In the genomic region with DNA sequence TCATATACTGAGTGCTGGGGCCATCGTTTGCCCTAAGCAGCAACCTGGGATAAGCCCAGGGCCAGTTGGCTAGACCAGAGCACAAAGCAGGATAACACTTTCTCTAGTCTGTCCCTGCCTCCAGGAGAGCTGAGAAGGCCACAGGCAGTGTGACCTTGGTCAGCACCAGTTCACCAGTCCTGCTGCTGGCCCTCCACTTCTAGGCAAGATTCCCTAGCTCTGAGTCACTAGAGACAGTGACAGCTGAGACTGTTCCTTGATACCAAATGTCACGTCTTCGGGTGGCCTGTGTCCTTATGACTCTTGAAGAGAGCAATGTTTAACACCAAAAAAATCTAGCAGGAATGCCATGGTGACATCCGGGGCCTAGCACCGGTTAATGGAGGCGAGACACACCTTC, we compare ENCODE assay signal across 23 mouse cellular contexts. TPM values are rescaled to one million over a fixed set of nuclear protein-coding genes. Genes with fewer than 3 reads are reported as not detected.
DNase-seq lines count a peak whose midpoint lies in the region; ATAC-seq and TF ChIP-seq lines count a peak whose summit lies in the region.
"Had no signal": no experiment of that assay in that cellular context is flagged by ENCODE, and none has a peak within 500 bp of the region (broad histone marks: within the 10 kb centered on the region; RNA-seq: fewer than 3 reads in every experiment).

No protein-coding gene starts in this region.

- no peak overlapping the region for H3K4me2 ChIP-seq in lung, postnatal 0 days (replicated peaks; ENCODE audit: low read depth, low read length)
- H3K4me2 ChIP-seq: forebrain, embryonic 13.5 days; limb, embryonic 12.5 days; liver, embryonic 15.5 days; lung, embryonic 14.5 days; midbrain, embryonic 11.5 days; neural tube, embryonic 13.5 days had no signal

- no peak overlapping the region for H3K4me3 ChIP-seq in gastrocnemius, adult 2 months
- no peak overlapping the region for H3K4me3 ChIP-seq in lung, postnatal 0 days (ENCODE audit: low read depth, low read length)
- H3K4me3 ChIP-seq: forebrain, embryonic 13.5 days; limb, embryonic 12.5 days; liver, embryonic 15.5 days; neural tube, embryonic 13.5 days had no signal

- H3K4me1 ChIP-seq in lung, postnatal 0 days (ENCODE audit: insufficient read depth, low read depth, low read length), result no peaks in the 10 kb centered on the region; the same call in 1 of the 2 replicates

- no peaks in the 10 kb centered on the region for H3K36me3 ChIP-seq in lung, postnatal 0 days (ENCODE audit: insufficient read depth, low read length)
- H3K36me3 ChIP-seq: limb, embryonic 12.5 days; liver, embryonic 15.5 days; neural tube, embryonic 13.5 days had no signal

- no peak overlapping the region for H3K9ac ChIP-seq in lung, postnatal 0 days (replicated peaks; ENCODE audit: low read depth)
- H3K9ac ChIP-seq: forebrain, embryonic 13.5 days; limb, embryonic 12.5 days; liver, embryonic 15.5 days; lung, embryonic 14.5 days; neural tube, embryonic 13.5 days had no signal

- no peaks in the 10 kb centered on the region for H3K27me3 ChIP-seq in lung, postnatal 0 days (replicated peaks; ENCODE audit: insufficient read depth, low read length)
- H3K27me3 ChIP-seq: limb, embryonic 12.5 days had no signal

- 51% methylated on average over 6 of the region's 6 CpGs for WGBS in lung, postnatal 0 days

- intact Hi-C loops in gastrocnemius, adult 2 months (cut with DNase I), result loop anchor here (10.0 kb wide), 1 partner anchor 442 kb away; the partner anchor contains the start of gene Slc29a1
- intact Hi-C loops in gastrocnemius, postnatal 14 days (cut with DNase I; ENCODE audit: low total_unique reads), result no loop called here

- no peak for TF ChIP-seq EP300 in lung, postnatal 0 days (IDR thresholded peaks at IDR 0.05)

- no peak for TF ChIP-seq CTCF in gastrocnemius, adult 2 months (IDR thresholded peaks at IDR 0.05)
- TF ChIP-seq CTCF in lung, postnatal 0 days (IDR thresholded peaks at IDR 0.05), result no peak

- DNase-seq in gastrocnemius, adult 2 months, result peak; percentile 62
- no peak for DNase-seq in gastrocnemius, postnatal 14 days
- peak; percentile 51 for DNase-seq in lung, postnatal 0 days (ENCODE audit: low spot score)
- no peak for DNase-seq in lung, postnatal 10 days
- DNase-seq in adrenal gland, postnatal 10 days, result peak; percentile 58
- no peak for DNase-seq in neural tube, embryonic 10.5 days (ENCODE audit: extremely low spot score, low spot score)
- no peak for DNase-seq in cerebellum, postnatal 36 days
- DNase-seq: cerebellum, adult 8-10 months; cerebellum, postnatal 25 days; kidney, adult 2 months; layer of hippocampus, adult 9-11 months; lung, embryonic 14.5 days; lung, postnatal 36 days; right cerebral cortex, postnatal 4 days; thymus, postnatal 4 days had no signal

- no peaks in the 10 kb centered on the region for H3K9me3 ChIP-seq in lung, postnatal 0 days (ENCODE audit: low read length)
- H3K9me3 ChIP-seq: forebrain, embryonic 13.5 days; G1E; limb, embryonic 12.5 days; liver, embryonic 15.5 days; neural tube, embryonic 13.5 days had no signal

- peak overlapping the region; percentile 83 for H3K27ac ChIP-seq in gastrocnemius, adult 2 months
- no peak overlapping the region for H3K27ac ChIP-seq in lung, postnatal 0 days (ENCODE audit: low read length)
- H3K27ac ChIP-seq: forebrain, embryonic 13.5 days; limb, embryonic 12.5 days; liver, embryonic 15.5 days; neural tube, embryonic 13.5 days had no signal

- no peak for ATAC-seq in lung, postnatal 0 days
- ATAC-seq: forebrain, embryonic 13.5 days; hindbrain, embryonic 16.5 days; midbrain, embryonic 16.5 days had no signal

RNA-seq across cellular contexts. Expression of gene Vegfa, which starts 4.2 kb away (rescaled TPM):
- total RNA-seq in gastrocnemius, adult 2 months (2021), result 100 to 1,000 TPM; 135 to 219 TPM
- 10 to 100 TPM; 73.9 to 95.9 TPM for total RNA-seq in gastrocnemius, postnatal 14 days (2021)
- 21.4 and 31.9 TPM in 2 replicates for polyA plus RNA-seq in lung, postnatal 0 days (2015; fragmentation: Nextera tagmentation; extraction: Ambion mirVana)
- total RNA-seq in adrenal gland, postnatal 10 days (2021), result 100 to 1,000 TPM; 305 to 366 TPM

Comparison
In these comparisons a context has a peak if more than half of its experiments do, and no peak if none do; other contexts are left out.
1. DNase-seq: peak in gastrocnemius, adult 2 months (single experiment), lung, postnatal 0 days (single experiment) and adrenal gland, postnatal 10 days (single experiment); none in gastrocnemius, postnatal 14 days (single experiment), lung, postnatal 10 days (single experiment), neural tube, embryonic 10.5 days (single experiment) and cerebellum, postnatal 36 days (0 of 2).